Mouse (Mus musculus) heart, embryonic 15.5 days (tissue): ENCODE measurements around the gene Rfc5. TPM values are rescaled to one million over a fixed set of nuclear protein-coding genes. Genes with fewer than 3 reads are reported as not detected.
"Not testable (repeated sequence)": the region's sequence is repeated elsewhere in the genome, so short reads cannot be mapped to it uniquely, and the experiment has no call there.

Experiments used
- ATAC-seq: fragments of 200-750 bp; cut with Nextera tagmentation; replicated peaks from 2 replicates; pipeline ENCODE4 v1.8.0; 2017; ENCODE audit warnings: low read depth, moderate TSS enrichment; ENCODE audit not compliant: insufficient number of reproducible peaks, insufficient read depth, low FRiP score
- H3K27ac ChIP-seq: fragments of 300-500 bp; sonication (generic); 2 replicates; pipeline ENCODE4 v1.5.1; 2015; ENCODE audit warnings: mild to moderate bottlenecking, inconsistent platforms
- H3K27me3 ChIP-seq: fragments of 300-500 bp; sonication (generic); 2 replicates; pipeline ENCODE4 v1.6.1; 2015; ENCODE audit warnings: inconsistent platforms
- H3K36me3 ChIP-seq: fragments of 300-500 bp; sonication (generic); 2 replicates; pipeline ENCODE4 v1.6.1; 2015; ENCODE audit warnings: mild to moderate bottlenecking, inconsistent platforms
- H3K4me1 ChIP-seq: fragments of 300-500 bp; sonication (generic); replicated peaks from 2 replicates; pipeline ENCODE4 v1.6.1; 2015; ENCODE audit warnings: inconsistent platforms
- H3K4me2 ChIP-seq: fragments of 300-500 bp; sonication (generic); 2 replicates; pipeline ENCODE4 v1.6.1; 2015; ENCODE audit warnings: inconsistent platforms, mild to moderate bottlenecking, moderate library complexity
- H3K4me3 ChIP-seq: fragments of 300-500 bp; sonication (generic); 2 replicates; pipeline ENCODE4 v1.5.1; 2015; ENCODE audit warnings: mild to moderate bottlenecking, inconsistent platforms
- H3K9ac ChIP-seq: fragments of 300-500 bp; sonication (generic); 2 replicates; pipeline ENCODE4 v1.6.1; 2015; ENCODE audit warnings: mild to moderate bottlenecking, inconsistent platforms
- H3K9me3 ChIP-seq: fragments of 300-500 bp; sonication (generic); replicated peaks from 2 replicates; pipeline ENCODE4 v1.6.1; 2016; ENCODE audit warnings: inconsistent platforms
- WGBS: fragments of 180-500 bp; shearing (Covaris S2); methylation state at CpG from one replicate; pipeline ENCODE4 v1.1.7; 2015; ENCODE audit warnings: mixed read lengths; 5-methylcytosine and 5-hydroxymethylcytosine counted together
- polyA plus RNA-seq: library from polyadenylated mRNA; unstranded; fragments of >200 nt; fragmentation: Nextera tagmentation; extraction: Ambion mirVana; gene quantifications from 2 replicates; pipeline ENCODE4 v1.2.1, GENCODE M21; 2015

The Rfc5 gene
- polyA plus RNA-seq, 1 experiment from 2014 or later, result 43.6 TPM

DNA sequence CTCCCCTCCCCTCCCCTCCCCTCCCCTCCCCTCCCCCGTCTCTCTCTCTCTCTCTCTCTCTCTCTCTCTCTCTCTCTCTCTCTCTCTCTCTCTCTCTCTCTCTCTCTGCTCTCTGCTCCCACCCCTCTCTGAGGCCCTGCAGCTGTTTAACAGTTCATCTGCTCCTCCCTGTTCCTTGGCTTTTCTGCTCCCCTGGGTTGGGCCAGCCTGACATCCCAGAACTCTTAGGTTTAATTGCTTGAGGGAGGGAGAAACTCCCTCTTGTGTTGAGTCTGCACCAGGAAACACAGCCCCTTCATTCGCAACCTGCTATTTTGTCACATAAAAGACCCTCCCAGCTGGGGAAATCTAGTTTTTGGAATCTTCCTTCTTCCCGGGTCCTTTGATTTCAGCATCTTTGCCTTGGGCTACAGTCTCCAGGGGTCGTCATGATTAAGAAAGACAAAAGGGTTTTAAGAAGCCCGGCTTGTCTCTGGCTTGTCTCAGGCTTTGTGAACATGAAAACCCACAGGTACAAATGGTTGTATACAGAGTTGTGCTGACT lies 9.2 kb upstream of the Rfc5 start:
- Histone ChIP-seq H3K9ac (no peak overlapping the region), H3K4me3 (no peak overlapping the region), H3K27me3 (no peaks in the 10 kb centered on the region), H3K9me3 (no peaks in the 10 kb centered on the region), H3K27ac (no peak overlapping the region), H3K36me3 (no peaks in the 10 kb centered on the region), H3K4me1 (no peaks in the 10 kb centered on the region), H3K4me2 (no peak overlapping the region)
- 44% methylated on average over 4 of the region's 5 CpGs for WGBS
- ATAC-seq, result no peak

DNA sequence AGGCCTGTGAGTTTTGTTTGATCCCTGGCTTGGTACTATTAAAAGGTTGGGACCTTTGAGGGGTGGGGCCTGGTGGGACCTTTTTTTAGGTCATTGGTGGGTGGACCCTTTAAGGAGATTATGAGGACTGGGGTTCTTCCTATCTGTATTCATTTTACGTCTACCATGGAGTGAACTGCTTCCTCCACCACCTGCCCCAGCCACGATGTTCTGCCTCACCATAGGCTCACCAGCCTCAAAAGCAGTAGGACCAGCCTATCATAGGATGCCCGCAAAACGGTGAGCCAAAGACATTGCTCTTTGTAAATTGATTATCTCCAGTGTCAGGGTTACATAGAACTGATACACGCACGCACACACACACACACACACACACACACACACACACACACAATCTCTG lies 8.5 kb upstream of the Rfc5 start:
- H3K36me3 ChIP-seq, result no peaks in the 10 kb centered on the region
- WGBS, result 75% methylated on average over 6 of the region's 6 CpGs
- H3K27me3 ChIP-seq, result no peaks in the 10 kb centered on the region
- ATAC-seq, result no peak
- H3K4me3 ChIP-seq, result no peak overlapping the region
- H3K9me3 ChIP-seq, result 0 out of 2 replicates have a peak, but pooled peaks cover 5% of the 10 kb centered on the region
- no peak overlapping the region for H3K4me2 ChIP-seq
- H3K27ac ChIP-seq, result no peak overlapping the region
- no peak overlapping the region for H3K9ac ChIP-seq
- H3K4me1 ChIP-seq, result no peaks in the 10 kb centered on the region

DNA sequence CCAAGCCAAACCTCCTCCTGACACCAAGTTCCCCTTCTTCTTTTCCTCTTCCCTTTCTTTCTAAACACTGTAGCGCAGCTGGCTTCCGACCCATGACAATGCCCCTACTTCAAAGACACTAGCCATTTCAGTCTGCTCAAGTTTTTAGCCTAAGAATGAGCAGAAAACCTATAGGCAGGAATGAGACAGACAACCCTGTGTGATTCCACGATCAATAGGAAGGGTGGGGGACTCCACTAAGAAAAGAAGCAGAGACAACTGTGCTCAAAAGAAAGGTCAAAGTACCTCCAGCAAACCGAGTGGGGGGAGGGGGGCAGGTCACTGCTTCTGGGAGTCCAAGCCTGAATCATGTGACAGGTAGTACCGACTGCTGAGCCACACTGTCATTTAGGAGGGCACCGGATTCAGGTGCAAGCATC lies 7.8 kb upstream of the Rfc5 start:
- no peak for ATAC-seq
- 0 out of 2 replicates have a peak, but pooled peaks cover 5% of the 10 kb centered on the region for H3K9me3 ChIP-seq
- no peak overlapping the region for H3K9ac ChIP-seq
- no peak overlapping the region for H3K4me3 ChIP-seq
- H3K27ac ChIP-seq, result no peak overlapping the region
- H3K4me1 ChIP-seq, result no peaks in the 10 kb centered on the region
- H3K36me3 ChIP-seq, result no peaks in the 10 kb centered on the region
- WGBS, result 69% methylated on average over 6 of the region's 6 CpGs
- no peaks in the 10 kb centered on the region for H3K27me3 ChIP-seq
- H3K4me2 ChIP-seq, result no peak overlapping the region

DNA sequence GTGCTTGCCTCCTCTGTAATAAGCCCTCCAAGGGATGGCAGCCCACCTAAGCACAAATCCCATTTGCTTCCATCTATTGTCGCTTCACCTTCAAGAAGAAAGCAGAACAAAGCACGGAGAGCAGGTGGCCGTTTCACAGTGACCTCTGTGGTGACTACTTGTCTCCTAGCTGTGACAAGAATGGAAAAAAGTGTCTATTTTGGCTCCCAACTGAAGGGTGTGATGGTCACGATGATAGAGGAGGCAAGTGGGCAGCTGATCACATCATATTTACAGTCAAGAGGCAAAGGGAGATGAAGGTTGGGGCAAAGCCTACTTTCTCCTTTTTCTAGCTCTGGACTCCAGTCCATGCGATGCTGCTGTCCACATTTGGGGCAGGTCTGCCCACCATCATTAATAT lies 7.0 kb upstream of the Rfc5 start:
- ATAC-seq, result no peak
- no peak overlapping the region for H3K9ac ChIP-seq
- H3K27me3 ChIP-seq, result no peaks in the 10 kb centered on the region
- H3K4me3 ChIP-seq, result no peak overlapping the region
- 0 out of 2 replicates have a peak, but pooled peaks cover 5% of the 10 kb centered on the region for H3K9me3 ChIP-seq
- no peak overlapping the region for H3K4me2 ChIP-seq
- H3K4me1 ChIP-seq, result no peaks in the 10 kb centered on the region
- no peaks in the 10 kb centered on the region for H3K36me3 ChIP-seq
- WGBS, result 79% methylated on average over 5 of the region's 5 CpGs
- H3K27ac ChIP-seq, result no peak overlapping the region

DNA sequence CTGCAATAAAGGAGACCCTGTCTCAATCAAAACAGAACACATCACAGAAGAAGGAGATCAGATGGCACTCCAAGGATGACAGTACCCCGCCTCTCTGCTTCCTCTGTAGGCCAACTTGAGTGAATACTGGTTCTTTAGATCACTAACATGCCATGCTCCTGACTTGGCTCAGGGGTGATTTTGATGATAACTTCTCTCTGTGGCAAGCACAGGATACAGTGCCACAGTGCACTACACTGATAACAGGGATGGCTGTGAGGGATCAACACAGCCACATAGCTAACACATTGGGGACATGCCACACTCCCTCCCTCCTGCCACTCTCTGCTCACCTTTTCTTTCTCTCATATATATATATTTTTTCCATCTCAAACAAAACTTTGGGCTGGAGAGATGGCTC lies 2.0 kb upstream of the Rfc5 start:
- 80% methylated on average over 1 of the region's 1 CpGs for WGBS
- ATAC-seq, result no peak
- Histone ChIP-seq H3K36me3 (peaks cover 5% of the 10 kb centered on the region; the same call in 1 of the 2 replicates), H3K4me2 (no peak overlapping the region), H3K4me3 (no peak overlapping the region), H3K9ac (no peak overlapping the region), H3K9me3 (0 out of 2 replicates have a peak, but pooled peaks cover 5% of the 10 kb centered on the region), H3K27ac (no peak overlapping the region), H3K4me1 (peaks cover 11% of the 10 kb centered on the region), H3K27me3 (no peaks in the 10 kb centered on the region)

DNA sequence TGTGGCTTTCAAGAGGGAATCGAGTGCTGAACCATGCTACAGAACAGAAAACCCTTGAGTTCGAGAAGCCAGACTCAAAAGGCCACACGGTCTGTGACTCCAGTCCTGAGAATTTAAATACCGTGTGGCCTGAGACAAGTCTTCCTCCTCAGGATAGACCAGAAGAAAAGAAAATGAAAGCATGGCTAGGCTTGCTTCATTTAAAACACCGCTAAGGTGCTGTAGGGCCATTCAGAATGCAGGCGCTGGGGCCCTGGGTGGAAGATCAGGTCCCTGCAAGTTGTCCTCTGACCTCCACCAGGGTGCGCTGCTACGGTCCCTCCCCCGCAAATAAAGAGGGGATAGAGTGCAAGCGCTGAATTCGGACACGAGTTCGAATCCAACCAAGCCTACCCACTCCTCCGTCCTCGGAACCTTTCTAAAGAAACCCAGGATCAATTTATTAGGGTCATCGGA lies 523 bp downstream of the Rfc5 start:
- H3K27ac ChIP-seq, result peak overlapping the region; percentile 69
- 0 out of 2 replicates have a peak, but pooled peaks cover 5% of the 10 kb centered on the region for H3K9me3 ChIP-seq
- peak overlapping the region; percentile 87 for H3K4me3 ChIP-seq
- peaks cover 11% of the 10 kb centered on the region for H3K4me1 ChIP-seq
- H3K9ac ChIP-seq, result peak overlapping the region; percentile 85
- peak; percentile 68 for ATAC-seq
- peaks cover 25% of the 10 kb centered on the region for H3K36me3 ChIP-seq
- H3K27me3 ChIP-seq, result no peaks in the 10 kb centered on the region
- 7% methylated on average over 16 of the region's 16 CpGs for WGBS
- peak overlapping the region; percentile 86 for H3K4me2 ChIP-seq

DNA sequence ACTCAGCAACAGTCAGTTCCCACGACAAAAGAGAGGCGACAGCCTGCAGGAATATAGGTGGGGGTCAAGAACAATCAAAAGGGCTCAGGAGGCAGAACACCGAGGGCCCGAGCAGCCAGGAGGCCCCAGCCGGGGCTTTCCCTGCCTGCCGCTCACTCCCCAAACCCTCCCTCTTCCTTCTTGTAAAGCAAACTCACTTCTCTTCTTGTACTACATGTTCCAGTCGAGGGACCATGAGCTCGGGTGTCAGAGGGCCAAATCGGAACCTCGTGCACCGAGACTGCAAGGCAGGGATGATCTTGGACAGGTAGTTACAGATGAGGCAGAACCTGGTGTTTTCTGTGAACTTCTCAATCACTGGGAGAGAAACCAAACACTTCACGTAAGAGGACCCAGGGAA lies 5.6 kb downstream of the Rfc5 start:
- no peak overlapping the region for H3K27ac ChIP-seq
- ATAC-seq, result no peak
- H3K4me3 ChIP-seq, result no peak overlapping the region
- peaks cover 6% of the 10 kb centered on the region for H3K4me1 ChIP-seq
- whole genome bisulfite sequencing, result 79% methylated on average over 12 of the region's 12 CpGs
- H3K36me3 ChIP-seq, result peaks cover 56% of the 10 kb centered on the region
- no peak overlapping the region for H3K4me2 ChIP-seq
- no peaks in the 10 kb centered on the region for H3K27me3 ChIP-seq
- no peaks in the 10 kb centered on the region for H3K9me3 ChIP-seq
- H3K9ac ChIP-seq, result no peak overlapping the region

DNA sequence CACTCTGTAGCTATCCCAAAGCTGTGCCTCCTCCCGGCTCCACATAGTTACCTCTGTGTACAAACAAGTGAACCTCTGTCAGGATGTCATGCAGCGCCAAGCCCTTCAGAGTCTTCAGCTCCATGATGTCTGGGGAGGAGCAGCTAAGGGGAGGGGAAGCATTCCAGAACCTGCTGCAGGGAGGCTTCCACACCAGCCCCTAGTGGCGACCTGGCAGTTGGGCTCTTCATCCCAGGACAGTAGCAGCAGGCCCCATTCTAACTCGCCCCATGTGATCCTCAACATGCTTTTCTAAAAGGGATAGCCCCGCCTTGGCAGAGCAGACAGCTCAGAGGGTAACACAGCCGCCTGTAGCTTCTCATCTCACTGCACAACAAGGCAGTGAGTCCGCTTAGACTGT lies 7.1 kb downstream of the Rfc5 start:
- 56% methylated on average over 7 of the region's 7 CpGs for WGBS
- no peak overlapping the region for H3K4me2 ChIP-seq
- no peak overlapping the region for H3K9ac ChIP-seq
- no peak overlapping the region for H3K27ac ChIP-seq
- no peaks in the 10 kb centered on the region for H3K27me3 ChIP-seq
- H3K36me3 ChIP-seq, result peaks cover 62% of the 10 kb centered on the region
- no peak; the same call in 1 of the 2 replicates for ATAC-seq
- peaks cover 2% of the 10 kb centered on the region; the same call in 1 of the 2 replicates for H3K4me1 ChIP-seq
- H3K4me3 ChIP-seq, result no peak overlapping the region
- no peaks in the 10 kb centered on the region for H3K9me3 ChIP-seq

DNA sequence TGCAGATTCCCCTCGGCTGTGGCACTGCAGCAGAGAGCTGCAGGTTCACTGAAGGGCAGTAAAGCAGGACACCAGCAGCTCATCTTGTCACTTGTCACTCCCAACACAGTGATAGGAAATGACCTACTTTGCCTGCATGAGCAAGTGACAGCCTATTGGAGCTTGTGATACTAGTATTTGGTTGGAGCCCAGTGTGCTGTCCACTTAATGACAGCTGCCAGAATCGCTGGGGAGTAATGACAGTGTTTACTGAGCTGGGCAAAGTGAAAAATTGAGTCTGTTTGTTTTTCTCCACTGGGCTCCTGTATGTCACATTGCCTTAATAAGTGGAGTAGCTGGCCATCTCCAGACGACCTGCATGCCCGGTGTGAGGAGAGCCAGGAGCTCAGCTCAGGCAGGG lies 8.6 kb downstream of the Rfc5 start:
- 71% methylated on average over 4 of the region's 4 CpGs for WGBS
- no peak overlapping the region for H3K27ac ChIP-seq
- H3K4me2 ChIP-seq, result no peak overlapping the region
- ATAC-seq, result no peak
- H3K27me3 ChIP-seq, result no peaks in the 10 kb centered on the region
- no peak overlapping the region for H3K4me3 ChIP-seq
- no peaks in the 10 kb centered on the region for H3K9me3 ChIP-seq
- H3K36me3 ChIP-seq, result peaks cover 67% of the 10 kb centered on the region
- no peak overlapping the region for H3K9ac ChIP-seq
- peaks cover 2% of the 10 kb centered on the region; the same call in 1 of the 2 replicates for H3K4me1 ChIP-seq

DNA sequence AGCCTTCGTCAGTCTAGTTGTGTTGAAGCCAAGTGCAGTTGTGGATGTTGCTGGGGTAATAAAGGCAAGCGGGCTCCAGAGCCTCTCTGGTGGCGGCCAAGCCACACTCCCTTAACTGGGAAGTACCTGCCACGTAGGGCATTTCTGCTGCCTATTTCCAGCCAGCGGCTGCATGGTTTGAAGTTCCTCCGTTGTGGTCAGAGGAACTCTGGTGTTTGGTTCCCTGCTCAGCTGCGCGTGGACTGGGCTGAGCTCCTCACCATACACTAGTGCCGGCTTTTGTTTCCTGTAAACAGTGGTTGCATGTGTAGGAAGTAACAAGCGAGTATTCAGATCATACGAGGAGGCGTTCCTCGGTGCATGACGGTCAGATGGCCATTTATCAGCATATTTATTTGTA lies 11.1 kb downstream of the Rfc5 start:
- WGBS, result 83% methylated on average over 14 of the region's 14 CpGs
- peaks cover 63% of the 10 kb centered on the region for H3K36me3 ChIP-seq
- not testable (repeated sequence) for H3K27me3 ChIP-seq, H3K9ac ChIP-seq, H3K9me3 ChIP-seq, H3K4me1 ChIP-seq, ATAC-seq, H3K27ac ChIP-seq, H3K4me3 ChIP-seq, H3K4me2 ChIP-seq

DNA sequence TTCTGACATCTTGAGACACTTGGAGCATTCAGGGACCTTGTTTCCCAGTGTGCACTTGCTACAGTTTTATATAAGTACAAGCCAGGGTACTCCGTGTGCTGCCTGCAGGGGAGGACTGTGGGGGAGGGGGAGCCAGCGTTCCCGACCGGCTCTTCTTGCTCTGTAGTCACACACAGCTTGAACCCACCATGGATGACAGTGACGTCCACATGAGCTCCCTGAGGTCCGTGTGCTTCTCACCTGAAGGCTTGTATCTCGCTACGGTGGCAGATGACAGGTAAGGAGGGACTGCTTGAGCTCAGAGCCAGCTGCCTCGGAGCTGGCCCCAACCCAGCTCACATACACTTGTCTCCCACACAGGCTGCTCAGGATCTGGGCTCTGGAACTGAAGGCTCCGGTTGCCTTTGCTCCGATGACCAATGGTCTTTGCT lies 12.5 kb downstream of the Rfc5 start:
- no peak for ATAC-seq
- Histone ChIP-seq H3K4me2 (no peak overlapping the region), H3K27ac (no peak overlapping the region), H3K27me3 (no peaks in the 10 kb centered on the region), H3K9ac (no peak overlapping the region), H3K36me3 (peaks cover 73% of the 10 kb centered on the region), H3K4me1 (no peaks in the 10 kb centered on the region), H3K4me3 (no peak overlapping the region), H3K9me3 (no peaks in the 10 kb centered on the region)
- 72% methylated on average over 11 of the region's 11 CpGs for WGBS

DNA sequence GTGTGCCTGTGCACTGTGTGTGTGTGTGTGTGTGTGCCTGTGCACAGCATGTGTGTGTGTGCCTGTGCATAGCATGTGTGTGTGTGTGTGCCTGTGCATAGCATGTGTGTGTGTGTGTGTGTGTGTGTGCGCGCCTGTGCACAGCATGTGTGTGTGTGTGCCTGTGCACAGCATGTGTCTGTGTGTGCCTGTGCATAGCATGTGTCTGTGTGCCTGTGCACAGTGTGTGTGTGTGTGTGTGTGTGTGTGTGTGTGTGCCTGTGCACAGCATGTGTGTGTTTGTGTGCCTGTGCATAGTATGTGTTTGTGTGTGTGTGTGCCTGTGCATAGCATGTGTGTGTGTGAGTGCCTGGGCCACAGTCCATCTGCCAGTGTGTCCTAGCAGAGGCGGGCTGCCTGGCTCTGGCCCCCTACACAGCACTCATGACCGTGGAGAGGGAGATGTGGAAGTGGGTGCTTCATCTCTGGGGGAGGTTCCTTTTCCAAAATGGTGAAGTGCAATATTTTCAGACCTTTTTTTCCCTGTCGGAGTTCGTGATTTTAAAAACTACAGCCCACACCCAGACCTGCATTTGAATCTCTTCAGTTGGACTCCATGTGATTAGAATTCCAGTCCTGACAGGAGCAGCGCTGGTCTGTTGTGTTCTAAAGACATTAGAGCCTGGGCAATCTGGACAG lies 14.3 kb downstream of the Rfc5 start:
- Histone ChIP-seq H3K27ac (no peak overlapping the region), H3K4me2 (no peak overlapping the region), H3K27me3 (no peaks in the 10 kb centered on the region), H3K4me3 (no peak overlapping the region), H3K9me3 (no peaks in the 10 kb centered on the region), H3K4me1 (peaks cover 5% of the 10 kb centered on the region; the same call in 1 of the 2 replicates), H3K36me3 (peaks cover 77% of the 10 kb centered on the region), H3K9ac (no peak overlapping the region)
- 87% methylated on average over 7 of the region's 7 CpGs for WGBS
- ATAC-seq, result no peak
